Mouse (Mus musculus): ENCODE measurements at regions not wholly inside any gene's neighbourhood (a gene's known extent, or its start where the extent isn't known, plus 50 kb on each side); places are given as distances from the start of the nearest gene placed in this dataset. TPM values are rescaled to one million over a fixed set of nuclear protein-coding genes. Genes with fewer than 3 reads are reported as not detected.

Small RNA genes lying in the stretch of these regions (microRNA-seq; reads per million reads assigned to microRNA genes)
- not detected for gene Gm24710

All from intestine, embryonic 16.5 days (tissue).